Mouse (Mus musculus): Measurements from ENCODE around the gene 1700001O22Rik. TPM values are rescaled to one million over a fixed set of nuclear protein-coding genes. Genes with fewer than 3 reads are reported as not detected.

The 1700001O22Rik gene
- polyA plus RNA-seq, 1 experiment from 2014 or later = 2.5 TPM

DNA sequence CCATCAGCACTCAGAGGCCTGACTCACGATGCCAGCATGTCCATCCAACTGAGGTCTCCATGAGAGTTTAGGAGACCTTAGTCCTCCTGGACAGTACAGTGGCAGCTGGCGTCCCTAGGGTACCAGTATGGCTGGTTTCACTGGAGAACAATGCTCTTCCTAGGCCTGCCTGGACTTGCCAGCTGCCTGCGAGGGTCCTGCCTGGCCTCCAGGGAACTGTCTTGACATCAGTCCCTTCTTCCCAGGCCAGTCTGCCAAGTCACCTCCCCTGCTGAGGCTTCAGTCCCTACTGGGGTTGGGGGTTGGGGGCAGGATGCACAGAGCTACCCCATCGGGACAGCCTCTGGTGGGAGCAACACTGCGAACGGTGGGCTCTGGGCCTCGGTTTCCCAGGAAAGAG, 11.4 kb downstream of the 1700001O22Rik start:
- Histone ChIP-seq H3K36me3 (ENCODE audit: control insufficient read depth, insufficient read depth, low read length) (no peaks in the 10 kb centered on the region), H3K4me3 (ENCODE audit: low read depth, low read length) (no peak overlapping the region), H3K27me3 (ENCODE audit: control insufficient read depth, insufficient read depth, low read length) (no peaks in the 10 kb centered on the region), H3K4me1 (ENCODE audit: control insufficient read depth, insufficient read depth, low read length) (peaks cover 29% of the 10 kb centered on the region), H3K27ac (ENCODE audit: low read depth, low read length) (no peak overlapping the region), H3K4me2 (no peak overlapping the region), H3K9me3 (ENCODE audit: control insufficient read depth, low read length) (no peaks in the 10 kb centered on the region), H3K9ac (ENCODE audit: low read length) (no peak overlapping the region)
- WGBS = 85% methylated on average over 7 of the region's 7 CpGs
- no peak for DNase-seq (ENCODE audit: low spot score, missing footprints)
- ATAC-seq (ENCODE audit: low FRiP score) = no peak

DNA sequence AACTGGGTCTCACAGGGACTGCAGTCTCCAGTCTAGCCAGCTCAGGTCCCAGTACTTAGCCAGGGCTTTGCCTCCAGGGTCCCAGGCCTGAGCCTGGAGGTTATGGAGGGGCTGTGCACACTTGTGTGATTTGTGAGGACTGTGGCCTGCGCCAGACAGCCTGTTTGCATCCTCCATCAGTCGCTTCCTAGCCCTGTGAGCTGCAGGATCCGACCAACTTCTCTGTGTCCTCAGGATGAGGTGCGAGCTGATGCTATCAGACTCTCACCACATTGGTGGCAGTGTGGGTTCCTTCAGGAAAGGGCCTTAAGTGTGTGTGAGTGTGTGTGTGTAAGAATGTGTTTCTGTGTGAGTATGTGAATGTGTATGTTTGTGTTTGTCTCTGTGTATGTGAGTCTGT, 16.0 kb downstream of the 1700001O22Rik start:
- H3K4me3 ChIP-seq (ENCODE audit: low read depth, low read length) = no peak overlapping the region

DNA sequence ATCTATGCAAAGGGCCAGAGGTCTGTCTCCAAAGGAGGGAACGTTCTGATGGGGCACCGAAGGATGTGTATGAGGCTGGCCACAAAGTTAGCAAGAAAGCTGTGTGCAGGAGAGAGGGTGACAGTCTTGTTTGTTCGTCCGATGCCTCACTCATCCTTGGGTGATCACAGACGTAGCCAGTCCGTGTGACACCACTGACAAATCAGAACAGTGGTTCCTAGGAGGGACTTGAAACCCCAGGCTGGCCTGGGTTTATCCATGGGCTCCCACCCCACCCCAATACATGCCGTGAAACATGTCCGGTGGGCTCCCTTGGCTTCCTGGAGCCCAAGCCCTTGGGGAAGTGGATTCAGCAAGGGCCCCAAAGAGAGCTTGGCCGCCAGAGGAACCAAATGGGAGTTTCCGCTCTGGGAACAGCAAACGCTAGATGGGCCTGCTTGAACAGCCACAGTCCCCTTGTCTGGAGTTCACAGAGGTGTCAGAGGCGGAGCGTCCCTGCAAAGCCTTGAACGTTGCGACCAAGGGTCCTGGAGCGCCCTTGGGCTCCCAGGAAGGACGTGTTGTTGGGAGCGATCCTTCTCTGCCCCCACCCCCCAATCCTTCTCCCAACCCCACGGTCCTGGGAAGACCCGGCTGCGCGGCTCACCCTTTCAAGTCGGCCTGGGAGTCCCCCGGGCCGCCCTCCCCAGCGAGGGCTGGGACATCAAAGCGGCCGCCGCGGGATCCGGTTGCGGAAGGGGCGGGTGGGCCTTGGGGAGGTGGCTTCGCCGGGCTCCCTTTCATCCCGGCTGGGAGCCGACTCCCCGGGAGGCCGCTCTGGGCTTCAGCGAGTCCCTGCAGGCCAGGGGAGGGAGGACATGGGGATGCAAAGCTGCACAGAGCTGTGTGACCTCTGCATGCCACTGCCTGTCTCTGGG, 19.1 kb downstream of the 1700001O22Rik start:
- H3K9ac ChIP-seq (ENCODE audit: low read length) = peak overlapping the region; percentile 43
- ATAC-seq (ENCODE audit: low FRiP score) = peak; percentile 70
- H3K27me3 ChIP-seq (ENCODE audit: control insufficient read depth, insufficient read depth, low read length) = no peaks in the 10 kb centered on the region; the same call in none of the 2 replicates
- peak overlapping the region; percentile 13 for H3K4me3 ChIP-seq (ENCODE audit: low read depth, low read length)
- peak overlapping the region; percentile 74 for H3K27ac ChIP-seq (ENCODE audit: low read depth, low read length)
- peaks cover 39% of the 10 kb centered on the region for H3K4me1 ChIP-seq (ENCODE audit: control insufficient read depth, insufficient read depth, low read length)
- DNase-seq (ENCODE audit: low spot score, missing footprints) = peak; percentile 94
- H3K9me3 ChIP-seq (ENCODE audit: control insufficient read depth, low read length) = no peaks in the 10 kb centered on the region
- H3K4me2 ChIP-seq = peak overlapping the region; percentile 31
- no peaks in the 10 kb centered on the region for H3K36me3 ChIP-seq (ENCODE audit: control insufficient read depth, insufficient read depth, low read length)
- 6% methylated on average over 40 of the region's 40 CpGs for WGBS

More for the DNA sequence above, 16.0 kb downstream of the 1700001O22Rik start:
- Histone ChIP-seq H3K4me1 (ENCODE audit: control insufficient read depth, insufficient read depth, low read length) (peaks cover 35% of the 10 kb centered on the region), H3K27ac (ENCODE audit: low read depth, low read length) (peak overlapping the region; percentile 56), H3K36me3 (ENCODE audit: control insufficient read depth, insufficient read depth, low read length) (no peaks in the 10 kb centered on the region), H3K9ac (ENCODE audit: low read length) (peak overlapping the region; percentile 57), H3K9me3 (ENCODE audit: control insufficient read depth, low read length) (no peaks in the 10 kb centered on the region), H3K4me2 (no peak overlapping the region), H3K27me3 (ENCODE audit: control insufficient read depth, insufficient read depth, low read length) (no peaks in the 10 kb centered on the region; the same call in none of the 2 replicates)
- WGBS = 63% methylated on average over 4 of the region's 4 CpGs
- DNase-seq (ENCODE audit: low spot score, missing footprints) (no peak), ATAC-seq (ENCODE audit: low FRiP score) (no peak)

DNA sequence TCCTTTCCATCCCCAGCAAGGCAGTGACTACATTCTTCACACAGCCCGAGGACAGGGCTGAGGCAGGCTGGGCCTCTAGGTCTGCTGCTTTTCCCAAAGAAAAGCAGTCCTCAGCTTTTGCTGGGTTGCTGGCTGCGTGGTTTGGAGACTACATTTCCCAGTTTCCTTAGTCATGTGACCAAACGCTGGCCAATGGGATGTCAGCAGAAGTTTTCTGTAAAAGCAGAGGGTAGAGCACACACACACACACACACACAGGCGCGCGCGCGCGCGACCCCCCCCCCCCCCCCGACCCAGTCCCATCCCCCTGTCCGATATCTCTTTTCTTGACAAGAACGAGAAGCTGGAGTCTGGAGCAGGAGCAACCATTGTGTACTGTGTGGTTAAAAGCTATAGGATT, 20.1 kb downstream of the 1700001O22Rik start:
- H3K27ac ChIP-seq (ENCODE audit: low read depth, low read length) = peak overlapping the region; percentile 74; the same call in 1 of the 2 replicates
- under 1% methylated on average over 10 of the region's 13 CpGs for WGBS
- no peaks in the 10 kb centered on the region; the same call in none of the 2 replicates for H3K27me3 ChIP-seq (ENCODE audit: control insufficient read depth, insufficient read depth, low read length)
- H3K9me3 ChIP-seq (ENCODE audit: control insufficient read depth, low read length) = no peaks in the 10 kb centered on the region
- H3K4me2 ChIP-seq = peak overlapping the region; percentile 37
- 0 out of 2 replicates have a peak overlapping the region, but pooled peaks have one; percentile 5 for H3K4me3 ChIP-seq (ENCODE audit: low read depth, low read length)
- DNase-seq (ENCODE audit: low spot score, missing footprints) (peak; percentile 93), ATAC-seq (ENCODE audit: low FRiP score) (peak; percentile 38)
- H3K36me3 ChIP-seq (ENCODE audit: control insufficient read depth, insufficient read depth, low read length) = no peaks in the 10 kb centered on the region
- peaks cover 45% of the 10 kb centered on the region for H3K4me1 ChIP-seq (ENCODE audit: control insufficient read depth, insufficient read depth, low read length)
- peak overlapping the region; percentile 55 for H3K9ac ChIP-seq (ENCODE audit: low read length)

DNA sequence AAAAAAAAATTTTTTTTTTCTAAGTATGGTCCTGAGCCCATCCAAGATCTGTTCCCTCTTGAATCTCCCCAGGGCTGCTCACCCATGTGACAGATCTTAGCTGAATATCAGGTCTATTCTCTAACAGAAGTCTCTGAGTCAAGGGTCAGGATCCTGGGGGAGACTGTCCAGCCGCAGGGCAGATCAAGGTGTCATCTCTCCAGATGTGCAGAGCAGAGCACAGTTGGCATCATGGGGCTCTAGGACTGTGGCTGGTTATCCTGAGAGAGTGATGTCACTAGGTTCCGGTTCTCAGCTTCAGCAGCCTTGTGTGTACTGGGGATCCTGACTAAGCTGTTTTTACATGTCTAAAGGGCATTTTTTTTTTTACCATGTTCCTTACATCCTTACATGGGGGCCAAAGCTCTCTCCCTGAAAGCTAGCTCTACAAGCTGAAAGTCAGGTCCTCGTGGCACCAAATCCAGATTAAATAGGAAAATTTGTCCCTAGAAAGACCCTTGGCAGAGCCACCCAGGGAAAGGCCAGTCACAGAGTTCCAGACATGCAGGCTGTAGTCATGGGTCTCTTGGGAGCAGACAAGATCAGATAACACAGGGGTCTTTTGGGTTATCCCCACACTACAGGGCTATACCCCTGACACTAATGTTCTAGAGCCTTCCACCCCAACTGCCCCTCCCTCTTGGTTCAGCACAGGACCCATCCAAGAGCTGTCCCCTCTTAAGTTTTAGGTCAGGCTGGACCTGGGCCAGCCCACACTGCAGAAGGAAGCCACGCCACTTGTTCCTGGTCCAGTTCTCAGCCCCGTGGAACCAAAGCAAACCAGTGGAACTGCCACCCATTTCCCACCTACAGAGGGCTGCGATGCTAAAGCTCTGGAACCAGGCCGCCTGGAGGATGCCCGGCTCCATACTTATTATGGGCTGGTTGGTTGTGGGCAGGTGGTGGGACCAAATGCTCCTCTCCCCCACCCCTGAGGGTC, 20.9 kb downstream of the 1700001O22Rik start:
- Histone ChIP-seq H3K4me2 (peak overlapping the region; percentile 37), H3K27ac (ENCODE audit: low read depth, low read length) (peak overlapping the region; percentile 54; the same call in 1 of the 2 replicates), H3K4me1 (ENCODE audit: control insufficient read depth, insufficient read depth, low read length) (peaks cover 47% of the 10 kb centered on the region), H3K4me3 (ENCODE audit: low read depth, low read length) (no peak overlapping the region), H3K27me3 (ENCODE audit: control insufficient read depth, insufficient read depth, low read length) (no peaks in the 10 kb centered on the region; the same call in none of the 2 replicates), H3K36me3 (ENCODE audit: control insufficient read depth, insufficient read depth, low read length) (no peaks in the 10 kb centered on the region), H3K9me3 (ENCODE audit: control insufficient read depth, low read length) (no peaks in the 10 kb centered on the region), H3K9ac (ENCODE audit: low read length) (peak overlapping the region; percentile 55)
- 74% methylated on average over 8 of the region's 8 CpGs for WGBS
- DNase-seq (ENCODE audit: low spot score, missing footprints) = no peak
- ATAC-seq (ENCODE audit: low FRiP score) = no peak

DNA sequence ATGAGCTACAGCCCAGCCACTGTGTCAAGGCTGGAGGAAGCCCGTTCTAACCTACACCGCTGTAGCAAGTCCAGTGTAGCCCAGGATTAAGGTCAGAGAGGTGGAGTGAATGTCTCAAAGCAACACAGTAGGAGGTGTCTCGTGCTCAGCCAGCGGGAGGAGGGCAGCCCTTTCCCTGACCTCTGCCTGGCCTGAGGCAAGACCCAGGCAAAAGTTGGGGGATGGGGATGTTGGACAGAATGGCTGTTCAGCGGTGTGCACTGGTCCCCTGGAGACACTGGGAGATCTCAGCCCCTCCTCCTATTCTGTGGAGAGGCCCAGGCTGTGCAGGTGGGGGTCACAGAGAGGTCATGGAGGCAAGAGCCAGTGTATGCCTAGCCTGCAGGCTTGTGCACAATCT, 24.2 kb downstream of the 1700001O22Rik start:
- peak; percentile 25 for ATAC-seq (ENCODE audit: low FRiP score)
- no peaks in the 10 kb centered on the region for H3K36me3 ChIP-seq (ENCODE audit: control insufficient read depth, insufficient read depth, low read length)
- peaks cover 26% of the 10 kb centered on the region for H3K4me1 ChIP-seq (ENCODE audit: control insufficient read depth, insufficient read depth, low read length)
- H3K27ac ChIP-seq (ENCODE audit: low read depth, low read length) = no peak overlapping the region; the same call in 1 of the 2 replicates
- no peak overlapping the region for H3K4me2 ChIP-seq
- no peak overlapping the region for H3K4me3 ChIP-seq (ENCODE audit: low read depth, low read length)
- DNase-seq (ENCODE audit: low spot score, missing footprints) = peak; percentile 88
- WGBS = 1% methylated on average over 5 of the region's 5 CpGs
- no peaks in the 10 kb centered on the region; the same call in 1 of the 2 replicates for H3K27me3 ChIP-seq (ENCODE audit: control insufficient read depth, insufficient read depth, low read length)
- H3K9ac ChIP-seq (ENCODE audit: low read length) = peak overlapping the region; percentile 42; the same call in 1 of the 2 replicates
- no peaks in the 10 kb centered on the region for H3K9me3 ChIP-seq (ENCODE audit: control insufficient read depth, low read length)

DNA sequence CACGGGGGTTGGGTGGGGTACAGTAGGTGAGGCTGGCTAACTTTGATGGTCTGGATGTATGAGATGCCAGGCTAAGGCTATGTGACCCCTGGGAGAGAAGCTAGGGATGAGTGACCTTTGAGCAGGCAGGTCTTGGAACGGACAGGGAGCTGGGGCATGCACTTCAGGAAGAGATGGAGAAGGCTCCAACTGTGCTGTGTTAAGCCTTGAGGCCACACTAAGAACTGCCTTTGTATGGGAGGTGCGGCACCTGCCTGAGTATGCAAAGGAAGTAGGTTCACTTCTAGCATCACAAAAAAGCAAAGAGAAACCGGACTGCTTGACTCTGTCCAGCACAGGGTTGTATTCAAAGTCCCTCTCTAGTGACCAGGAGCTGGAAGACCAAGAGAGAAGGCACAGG, 25.2 kb downstream of the 1700001O22Rik start:
- Histone ChIP-seq H3K27me3 (ENCODE audit: control insufficient read depth, insufficient read depth, low read length) (no peaks in the 10 kb centered on the region; the same call in 1 of the 2 replicates), H3K9me3 (ENCODE audit: control insufficient read depth, low read length) (no peaks in the 10 kb centered on the region), H3K9ac (ENCODE audit: low read length) (no peak overlapping the region), H3K4me3 (ENCODE audit: low read depth, low read length) (no peak overlapping the region), H3K27ac (ENCODE audit: low read depth, low read length) (0 out of 2 replicates have a peak overlapping the region, but pooled peaks have one; percentile 5), H3K4me2 (no peak overlapping the region), H3K4me1 (ENCODE audit: control insufficient read depth, insufficient read depth, low read length) (peaks cover 17% of the 10 kb centered on the region), H3K36me3 (ENCODE audit: control insufficient read depth, insufficient read depth, low read length) (no peaks in the 10 kb centered on the region)
- WGBS = 60% methylated on average over 4 of the region's 4 CpGs
- ATAC-seq (ENCODE audit: low FRiP score) (no peak), DNase-seq (ENCODE audit: low spot score, missing footprints) (no peak)

DNA sequence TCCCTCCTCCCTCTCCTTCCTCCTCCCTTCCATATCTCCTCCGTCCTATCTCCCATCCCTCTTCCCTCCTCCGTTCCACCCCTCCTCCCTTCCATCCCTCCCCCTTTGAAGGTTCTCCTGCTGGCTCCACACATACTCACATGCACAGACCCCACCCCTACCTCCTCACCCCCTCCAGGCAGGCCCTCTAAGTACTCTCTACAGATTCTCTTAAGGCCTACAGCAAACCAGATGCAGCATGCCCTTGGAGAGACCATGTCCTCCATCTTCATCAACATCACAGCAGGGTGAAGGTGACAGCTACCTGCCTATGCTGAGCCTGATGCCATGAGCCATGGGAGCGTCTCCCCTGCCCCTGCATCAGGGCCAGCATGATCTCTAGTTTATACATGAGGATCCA, 26.2 kb downstream of the 1700001O22Rik start:
- no peak for ATAC-seq (ENCODE audit: low FRiP score)
- Histone ChIP-seq H3K4me1 (ENCODE audit: control insufficient read depth, insufficient read depth, low read length) (peaks cover 20% of the 10 kb centered on the region), H3K4me3 (ENCODE audit: low read depth, low read length) (no peak overlapping the region), H3K27ac (ENCODE audit: low read depth, low read length) (no peak overlapping the region), H3K4me2 (no peak overlapping the region), H3K9ac (ENCODE audit: low read length) (no peak overlapping the region), H3K9me3 (ENCODE audit: control insufficient read depth, low read length) (no peaks in the 10 kb centered on the region), H3K27me3 (ENCODE audit: control insufficient read depth, insufficient read depth, low read length) (no peaks in the 10 kb centered on the region), H3K36me3 (ENCODE audit: control insufficient read depth, insufficient read depth, low read length) (no peaks in the 10 kb centered on the region)
- 85% methylated on average over 3 of the region's 3 CpGs for WGBS
- DNase-seq (ENCODE audit: low spot score, missing footprints) = no peak
